Mouse (Mus musculus) cerebellum, postnatal 4 days (tissue): ENCODE results near the gene Dnah11.
"Not testable (repeated sequence)": the region's sequence is repeated elsewhere in the genome, so short reads cannot be mapped to it uniquely, and the experiment has no call there.

ENCODE experiments used
- DNase-seq, 2 experiments: peaks; one replicate each; pipeline ENCODE4 v3.0.0; 2022; ENCODE audit warnings: low spot score in 2 of 2, mixed read lengths in 1 of 2

Dnah11 gene

GRCm38 (mm10) chr12:117973712-117974111, 225.1 kb downstream of the Dnah11 start:
- no peak for DNase-seq

- DNase-seq, result no peak
Measured at GRCm38 (mm10) chr12:117962698-117963097, 236.1 kb downstream of the Dnah11 start.

- no peak for DNase-seq
Measured at GRCm38 (mm10) chr12:117959213-117959612, 239.6 kb downstream of the Dnah11 start.

GRCm38 (mm10) chr12:117946823-117947704, 251.8 kb downstream of the Dnah11 start:
- DNase-seq, result no peak

- no peak for DNase-seq
Measured at GRCm38 (mm10) chr12:117941947-117942346, 256.9 kb downstream of the Dnah11 start.

- no peak for DNase-seq
Measured at GRCm38 (mm10) chr12:117938214-117938613, 260.6 kb downstream of the Dnah11 start.

GRCm38 (mm10) chr12:117932026-117932425, 266.8 kb downstream of the Dnah11 start:
- DNase-seq, result no peak

GRCm38 (mm10) chr12:117929768-117930167, 269.1 kb downstream of the Dnah11 start:
- no peak for DNase-seq

- no peak for DNase-seq
Measured at GRCm38 (mm10) chr12:117915826-117916588, 282.8 kb downstream of the Dnah11 start.

- DNase-seq, result no peak
Measured at GRCm38 (mm10) chr12:117914613-117915245, 284.1 kb downstream of the Dnah11 start.

- no peak for DNase-seq
Measured at GRCm38 (mm10) chr12:117911396-117911795, 287.4 kb downstream of the Dnah11 start.

- DNase-seq, result not testable (repeated sequence)
Measured at GRCm38 (mm10) chr12:117905232-117905840, 293.5 kb downstream of the Dnah11 start.

- no peak for DNase-seq
Measured at GRCm38 (mm10) chr12:117903671-117904070, 295.2 kb downstream of the Dnah11 start.

- not testable (repeated sequence) for DNase-seq
Measured at GRCm38 (mm10) chr12:117901352-117901751, 297.5 kb downstream of the Dnah11 start.

- DNase-seq, result not testable (repeated sequence)
Measured at GRCm38 (mm10) chr12:117900798-117901197, 298.0 kb downstream of the Dnah11 start.

GRCm38 (mm10) chr12:117887422-117887821, 311.4 kb downstream of the Dnah11 start:
- no peak for DNase-seq

GRCm38 (mm10) chr12:117884627-117885026, 314.2 kb downstream of the Dnah11 start:
- DNase-seq, result no peak

- no peak for DNase-seq
Measured at GRCm38 (mm10) chr12:117878341-117878740, 320.5 kb downstream of the Dnah11 start.

GRCm38 (mm10) chr12:117872265-117872664, 326.6 kb downstream of the Dnah11 start:
- no peak for DNase-seq

- no peak for DNase-seq
Measured at GRCm38 (mm10) chr12:117867708-117868564, 330.9 kb downstream of the Dnah11 start.

- DNase-seq, result no peak
Measured at GRCm38 (mm10) chr12:117862655-117863054, 336.2 kb downstream of the Dnah11 start.
